Mouse (Mus musculus) embryonic fibroblast, embryonic 13.5 days (primary cell): ENCODE results near the gene Olig3.

ENCODE experiments used
- CTCF ChIP-seq: IDR thresholded peaks from 2 replicates; pipeline ENCODE4 v1.5.1; 2011; ENCODE audit warnings: mild to moderate bottlenecking, control low read depth, low read length, moderate library complexity, borderline replicate concordance; ENCODE audit not compliant: insufficient read depth
- POLR2A ChIP-seq: IDR thresholded peaks from 2 replicates; pipeline ENCODE4 v1.6.1; 2011; ENCODE audit warnings: low read depth, mild to moderate bottlenecking, control low read depth, low read length, moderate library complexity

DNA sequence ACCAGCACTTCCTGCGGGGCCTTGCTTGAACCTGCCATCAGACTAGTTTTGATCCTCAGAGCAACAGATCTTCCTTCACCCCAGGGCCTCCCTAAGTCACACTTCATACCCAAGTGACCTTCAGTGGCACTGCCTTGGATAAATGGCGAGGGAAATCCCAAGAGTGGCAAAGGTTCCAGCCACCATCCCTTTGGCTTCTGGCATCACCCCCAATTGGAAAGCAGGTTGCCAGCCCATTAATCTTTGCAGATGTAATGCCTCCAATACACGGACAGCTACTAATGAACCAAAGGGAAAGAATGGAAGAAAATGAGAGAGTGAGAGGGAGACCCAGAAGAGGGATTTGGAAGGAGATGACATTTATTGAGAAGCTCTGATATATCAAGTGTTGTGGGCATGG is 18.0 kb downstream of the Olig3 start:
- TF ChIP-seq CTCF (no peak), POLR2A (no peak)
